Mouse (Mus musculus) bone marrow macrophage, adult 2 months (primary cell): Measurements from ENCODE around the gene Gm45021. TPM values are rescaled to one million over a fixed set of nuclear protein-coding genes. Genes with fewer than 3 reads are reported as not detected.

ENCODE experiments used
- H3K27ac ChIP-seq: 2 replicates; pipeline ENCODE4 v1.5.1; 2012; ENCODE audit warnings: low read depth, low read length; ENCODE audit not compliant: insufficient read depth
- H3K4me1 ChIP-seq: 2 replicates; pipeline ENCODE4 v1.6.1; 2012; ENCODE audit warnings: low read length; ENCODE audit not compliant: control insufficient read depth, insufficient read depth
- H3K4me3 ChIP-seq: 2 replicates; pipeline ENCODE4 v1.5.1; 2012; ENCODE audit warnings: mild to moderate bottlenecking, low read length, moderate library complexity; ENCODE audit not compliant: insufficient read depth
- CTCF ChIP-seq: IDR thresholded peaks from 2 replicates; pipeline ENCODE4 v1.5.1; 2012; ENCODE audit warnings: low read depth, mild to moderate bottlenecking, low read length, moderate library complexity
- POLR2A ChIP-seq: IDR thresholded peaks from 2 replicates; pipeline ENCODE4 v1.6.1; 2012; ENCODE audit warnings: mild to moderate bottlenecking, low read depth, low read length, borderline replicate concordance
- polyA plus RNA-seq: library from polyadenylated mRNA; stranded (reverse); fragments of >200 nt; gene quantifications from 2 replicates; pipeline ENCODE4 v1.2.4, GENCODE M21; 2012; ENCODE audit not compliant: missing spikeins, insufficient read depth, insufficient read length

Gene Gm45021
- polyA plus RNA-seq = not detected in 2 replicates

DNA sequence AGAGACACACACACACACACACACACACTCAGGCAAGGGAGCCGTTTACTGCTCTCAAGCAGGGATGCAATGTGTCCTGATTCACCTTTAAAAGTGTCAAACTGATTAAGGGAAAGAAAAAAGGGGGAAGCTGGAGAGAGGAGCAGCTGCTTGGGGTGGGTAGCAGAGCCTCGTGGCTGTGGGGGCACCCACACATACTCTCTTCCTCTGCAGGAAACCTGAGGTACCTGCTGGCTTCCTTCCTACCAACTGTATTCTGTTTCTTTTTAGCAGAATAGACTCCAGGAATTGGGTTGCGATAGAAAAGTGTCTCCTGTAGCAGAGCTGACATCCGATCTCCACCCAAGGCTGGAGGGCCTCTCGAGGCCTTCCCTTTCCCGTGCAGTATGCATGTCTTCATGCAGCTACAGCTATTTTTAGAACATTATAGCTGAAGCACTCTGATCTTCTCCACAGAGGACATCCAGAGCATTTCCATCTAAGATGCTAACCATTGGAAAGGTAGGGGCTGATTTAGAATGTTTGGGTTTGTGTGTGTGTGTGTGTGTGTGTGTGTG, at the start of gene Gm45021:
Gm45021 (plus strand) TSS at position 417 of the 557 bp plus-strand sequence.
- Histone ChIP-seq H3K27ac (no peak within 1 kb of the TSS), H3K4me1 (peaks cover 13% of the 10 kb centered on the region), H3K4me3 (no peak within 1 kb of the TSS)
- TF ChIP-seq POLR2A (no peak), CTCF (no peak)

DNA sequence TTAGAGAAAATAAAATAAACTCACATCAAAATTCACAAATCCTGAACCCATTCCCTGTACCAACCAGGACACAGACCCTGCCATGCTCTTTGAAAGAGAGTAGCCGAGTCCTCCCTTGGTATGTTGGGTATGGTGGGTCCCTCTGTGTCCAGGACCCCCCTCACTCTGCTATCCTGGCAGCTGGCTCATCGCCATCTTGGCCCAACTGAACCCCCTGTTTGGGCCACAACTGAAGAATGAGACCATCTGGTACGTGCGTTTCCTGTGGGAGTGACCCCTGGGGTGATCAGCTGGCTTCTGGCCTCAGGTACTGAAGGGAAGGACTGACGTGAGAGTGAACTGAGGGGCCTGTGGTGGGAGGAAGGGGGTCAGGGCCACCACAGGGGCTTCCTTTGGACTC, 49.5 kb upstream of the Gm45021 start:
- TF ChIP-seq POLR2A = no peak
- no peak overlapping the region for H3K4me3 ChIP-seq
- peaks cover 7% of the 10 kb centered on the region for H3K4me1 ChIP-seq
- H3K27ac ChIP-seq = no peak overlapping the region

DNA sequence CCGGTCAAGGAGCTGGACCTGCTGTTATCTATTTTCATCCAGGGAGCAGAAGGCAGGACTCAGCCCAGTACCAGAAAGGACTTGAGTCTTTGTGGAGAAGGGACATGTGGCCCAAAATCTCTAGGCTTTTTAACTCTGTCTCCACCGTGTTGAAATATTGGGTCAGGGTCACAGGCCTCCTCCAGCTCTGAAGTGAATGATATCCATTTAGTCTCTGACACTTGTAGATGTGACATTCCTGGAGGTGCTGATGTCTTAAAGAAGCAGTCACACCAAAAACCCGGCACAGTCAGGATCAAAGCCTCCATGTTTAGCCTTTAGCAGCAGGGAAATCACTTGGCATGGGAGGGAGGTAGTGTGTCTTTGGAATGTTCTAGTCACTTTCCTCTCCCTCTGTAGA, 48.7 kb upstream of the Gm45021 start:
- Histone ChIP-seq H3K4me3 (no peak overlapping the region), H3K27ac (no peak overlapping the region), H3K4me1 (peaks cover 7% of the 10 kb centered on the region)
- TF ChIP-seq POLR2A (no peak), CTCF (no peak)

DNA sequence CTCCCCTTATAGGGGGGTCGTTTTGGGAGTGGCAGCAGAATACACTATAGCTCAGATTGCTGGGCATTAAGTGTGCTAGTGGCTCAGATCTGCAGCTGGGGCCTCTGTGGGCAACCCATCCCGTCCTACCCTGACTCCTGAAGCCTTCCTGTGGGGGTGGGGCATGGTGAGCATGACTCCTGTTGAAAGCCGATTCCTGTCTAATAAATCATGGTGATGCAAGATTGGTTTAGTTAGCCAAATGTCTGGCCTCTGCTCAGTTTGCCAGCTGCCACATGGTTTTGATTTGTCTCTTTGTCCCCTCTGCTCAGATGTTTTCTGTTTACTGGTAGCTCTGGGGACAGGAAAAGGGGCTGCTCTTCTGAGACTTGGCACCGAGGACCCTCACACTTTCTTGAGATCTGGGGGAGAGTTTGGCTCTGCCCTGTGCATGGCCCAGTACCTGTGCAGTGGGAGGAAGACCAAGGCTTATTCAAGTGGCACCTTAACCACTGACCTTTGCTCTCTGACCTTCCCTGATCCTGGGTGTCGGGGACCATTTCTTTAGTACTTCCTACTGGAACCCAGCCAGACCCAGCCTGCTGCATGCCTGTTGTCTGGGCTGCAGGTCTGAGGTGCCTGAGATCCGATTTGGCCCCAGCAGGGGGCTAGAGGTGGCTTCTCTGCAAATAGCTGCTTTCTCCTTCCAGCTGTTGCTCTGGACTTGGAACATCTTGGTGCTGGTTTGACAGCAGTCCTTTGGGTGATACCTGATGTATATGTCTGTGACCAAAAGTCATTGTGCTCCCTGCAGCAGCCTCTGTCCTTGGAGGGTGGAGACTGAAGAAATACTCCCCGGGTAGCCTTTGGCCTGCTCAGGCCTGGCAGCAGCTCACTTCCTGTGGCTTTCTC, 47.6 kb upstream of the Gm45021 start:
- Histone ChIP-seq H3K27ac (no peak overlapping the region), H3K4me3 (no peak overlapping the region), H3K4me1 (no peaks in the 10 kb centered on the region)
- no peak for TF ChIP-seq POLR2A
- TF ChIP-seq CTCF = no peak

DNA sequence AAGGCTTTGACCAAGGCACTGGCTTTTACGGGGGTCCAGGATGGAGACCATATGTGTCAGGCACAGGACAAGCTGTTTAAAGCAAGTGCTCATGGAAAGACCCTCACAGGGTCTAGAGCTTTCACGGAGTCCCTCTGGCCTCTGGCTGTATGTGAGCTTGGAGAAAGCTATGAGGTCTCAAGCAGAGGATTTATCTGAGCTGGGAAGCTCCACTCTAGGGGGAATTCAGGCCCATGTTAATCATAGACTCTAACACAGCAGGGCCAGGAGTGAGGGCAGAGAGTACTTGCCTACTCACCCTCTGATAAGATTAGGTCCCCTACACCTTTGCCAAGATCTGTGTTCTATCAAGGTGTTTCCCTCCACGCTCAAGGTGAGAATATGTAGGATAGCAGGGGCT, 46.8 kb upstream of the Gm45021 start:
- no peaks in the 10 kb centered on the region for H3K4me1 ChIP-seq
- TF ChIP-seq POLR2A (no peak), CTCF (no peak)
- H3K27ac ChIP-seq = no peak overlapping the region
- no peak overlapping the region for H3K4me3 ChIP-seq

DNA sequence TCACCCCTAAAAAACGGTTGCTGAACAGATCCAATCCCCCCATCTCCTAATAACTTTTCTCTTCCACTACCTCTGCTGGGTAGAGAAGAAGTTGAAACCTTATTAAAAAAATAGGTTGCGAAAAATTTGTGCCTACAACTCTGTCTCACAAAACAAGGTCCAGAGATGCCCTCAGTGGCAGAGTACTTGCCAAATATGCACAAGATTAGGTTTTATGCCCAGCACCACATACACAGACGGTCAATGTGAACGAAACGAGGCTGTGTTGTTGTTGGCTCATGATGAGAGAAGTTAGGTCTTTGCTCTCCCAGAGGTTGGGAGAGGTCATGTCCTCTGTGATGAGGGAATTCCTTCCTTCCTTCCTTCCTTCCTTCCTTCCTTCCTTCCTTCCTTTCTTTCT, 44.2 kb upstream of the Gm45021 start:
- TF ChIP-seq CTCF = no peak
- TF ChIP-seq POLR2A = no peak
- Histone ChIP-seq H3K4me1 (no peaks in the 10 kb centered on the region), H3K27ac (no peak overlapping the region), H3K4me3 (no peak overlapping the region)

DNA sequence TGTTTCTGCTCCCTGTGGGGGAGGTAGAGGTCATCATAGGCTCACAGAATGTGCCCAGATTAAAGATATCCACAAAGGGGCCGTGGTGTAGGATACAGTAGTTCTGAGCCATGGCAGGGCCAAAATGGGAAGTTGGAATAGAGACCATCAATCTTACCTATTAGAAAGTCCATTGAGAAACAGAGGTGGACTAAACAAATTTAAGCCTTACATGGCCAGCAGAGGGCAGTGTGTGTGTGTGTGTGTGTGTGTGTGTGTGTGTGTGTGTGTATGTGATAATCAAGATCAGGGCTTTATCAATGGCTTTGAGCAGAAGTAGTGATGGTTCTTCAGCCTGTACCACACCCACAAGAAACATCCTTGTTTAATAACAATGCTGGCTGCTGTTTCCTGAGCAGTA, 43.1 kb upstream of the Gm45021 start:
- Histone ChIP-seq H3K27ac (no peak overlapping the region), H3K4me3 (no peak overlapping the region), H3K4me1 (no peaks in the 10 kb centered on the region)
- no peak for TF ChIP-seq CTCF
- no peak for TF ChIP-seq POLR2A

DNA sequence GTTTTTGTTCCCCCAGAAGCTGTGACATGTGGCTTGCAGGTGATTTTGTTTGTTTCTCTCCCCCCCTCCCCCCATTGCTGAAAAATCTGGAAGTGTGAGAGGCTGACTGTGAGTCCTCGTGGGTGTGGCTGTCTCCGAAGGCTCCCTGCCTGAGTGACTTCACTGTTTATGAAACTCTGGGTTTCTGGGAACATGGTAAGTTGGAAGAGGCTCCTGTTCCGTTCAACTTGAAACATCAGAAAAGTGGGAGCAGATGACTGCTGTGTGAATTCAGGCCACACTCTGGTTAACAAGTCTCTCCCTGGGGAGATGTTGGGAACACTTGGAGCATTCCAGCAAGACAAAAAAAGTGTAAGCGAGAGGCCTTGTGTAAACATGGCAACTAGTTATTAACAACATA, 42.6 kb upstream of the Gm45021 start:
- Histone ChIP-seq H3K4me3 (no peak overlapping the region), H3K27ac (no peak overlapping the region), H3K4me1 (no peaks in the 10 kb centered on the region)
- TF ChIP-seq CTCF = no peak

DNA sequence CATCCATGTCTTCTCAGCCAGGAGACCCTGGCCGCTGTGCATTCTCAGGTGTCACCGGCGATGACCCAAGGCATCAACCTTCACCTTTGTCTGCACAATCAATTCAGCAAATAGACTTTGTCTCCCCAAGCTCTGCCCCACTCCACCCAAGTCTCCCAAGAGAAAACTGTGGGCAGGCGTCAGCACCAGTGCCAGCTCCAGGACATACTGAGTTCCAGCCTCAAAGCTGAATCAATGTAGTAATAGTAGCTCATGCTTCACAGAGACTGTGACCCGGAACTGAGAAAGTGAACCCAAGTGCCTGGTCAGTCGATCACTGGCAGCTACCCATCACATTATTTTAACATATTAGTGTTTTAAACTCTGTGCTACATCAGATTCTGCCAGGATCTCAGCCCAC, 41.1 kb upstream of the Gm45021 start:
- H3K4me1 ChIP-seq = no peaks in the 10 kb centered on the region
- TF ChIP-seq CTCF (no peak), POLR2A (no peak)
- H3K4me3 ChIP-seq = no peak overlapping the region
- no peak overlapping the region for H3K27ac ChIP-seq

DNA sequence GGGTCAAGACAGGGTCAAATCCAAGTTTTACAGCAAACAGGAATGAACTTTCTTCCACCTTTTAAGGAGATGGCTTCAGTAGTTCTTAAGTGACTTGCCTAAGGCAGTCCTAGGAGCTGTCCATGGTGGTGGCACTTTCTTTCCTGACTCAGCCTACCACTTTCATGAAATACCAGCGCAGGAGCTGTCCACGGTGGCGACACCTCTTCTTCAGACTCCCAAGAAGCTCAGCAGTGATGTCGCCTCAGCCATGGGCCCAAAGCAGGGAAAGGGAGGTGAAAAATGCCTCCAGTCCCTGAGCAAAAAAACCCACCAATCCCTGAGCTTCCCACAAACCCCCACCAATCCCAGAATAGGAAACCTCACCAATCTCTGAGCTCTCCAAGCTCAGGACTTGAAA, 36.5 kb upstream of the Gm45021 start:
- Histone ChIP-seq H3K27ac (no peak overlapping the region), H3K4me3 (no peak overlapping the region), H3K4me1 (peaks cover 7% of the 10 kb centered on the region; the same call in 1 of the 2 replicates)
- TF ChIP-seq POLR2A (no peak), CTCF (no peak)

DNA sequence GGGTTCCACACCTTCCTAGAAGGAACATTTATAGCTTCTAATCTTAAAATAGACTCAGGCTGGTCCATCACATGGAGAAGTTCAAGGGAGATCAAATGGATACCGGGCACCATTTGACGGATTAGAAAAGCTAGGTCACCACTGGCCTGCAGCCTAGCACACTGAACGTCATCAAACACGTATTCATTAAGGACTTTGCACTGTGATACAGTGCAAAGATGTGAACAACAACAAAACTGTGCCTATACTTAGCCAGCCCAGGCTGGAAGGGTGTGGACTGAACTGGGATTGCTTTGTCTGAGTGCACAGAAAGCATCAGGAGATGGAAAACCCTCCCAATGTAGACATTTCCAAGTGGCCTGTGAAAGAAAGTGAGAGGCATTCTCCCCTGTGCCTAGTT, 35.6 kb upstream of the Gm45021 start:
- peaks cover 7% of the 10 kb centered on the region; the same call in 1 of the 2 replicates for H3K4me1 ChIP-seq
- peak overlapping the region; percentile 61 for H3K27ac ChIP-seq
- TF ChIP-seq POLR2A (no peak), CTCF (no peak)
- H3K4me3 ChIP-seq = peak overlapping the region; percentile 48; the same call in 1 of the 2 replicates
